Mouse (Mus musculus) CH12.LX (cell line): ENCODE measurements at regions not wholly inside any gene's neighbourhood (a gene's known extent, or its start where the extent isn't known, plus 50 kb on each side); places are given as distances from the start of the nearest gene placed in this dataset.

Experiments used
- BHLHE40 ChIP-seq: IDR thresholded peaks from 2 replicates; pipeline ENCODE4 v1.6.1; 2011; ENCODE audit warnings: mild to moderate bottlenecking, low read depth, low read length, improper control_type of control experiment
- CTCF ChIP-seq, 2 experiments: IDR thresholded peaks in 1 of 2; conservative IDR thresholded peaks in 1 of 2; 2 replicates each; pipeline ENCODE4 v1.5.1; 2011 to 2012; ENCODE audit warnings: low read depth in 2 of 2, low read length in 2 of 2, improper control_type of control experiment in 1 of 2, inconsistent platforms in 1 of 2, mild to moderate bottlenecking in 1 of 2, moderate library complexity in 1 of 2
- E2F4 ChIP-seq: IDR thresholded peaks from 2 replicates; pipeline ENCODE4 v1.6.1; 2011; ENCODE audit warnings: low read depth, low read length, improper control_type of control experiment; ENCODE audit not compliant: insufficient replicate concordance
- ETS1 ChIP-seq: conservative IDR thresholded peaks from 2 replicates; pipeline ENCODE4 v1.6.1; 2012; ENCODE audit warnings: low read depth, mild to moderate bottlenecking, inconsistent platforms, low read length, improper control_type of control experiment, moderate library complexity
- HCFC1 ChIP-seq: IDR thresholded peaks from 2 replicates; pipeline ENCODE4 v1.6.1; 2012; ENCODE audit warnings: low read depth, mild to moderate bottlenecking, inconsistent platforms, low read length, improper control_type of control experiment
- MAX ChIP-seq: IDR thresholded peaks from 2 replicates; pipeline ENCODE4 v1.6.1; 2011; ENCODE audit warnings: low read length, improper control_type of control experiment
- MEF2A ChIP-seq: IDR thresholded peaks from 2 replicates; pipeline ENCODE4 v1.6.1; 2014; ENCODE audit warnings: low read depth, mild to moderate bottlenecking, inconsistent platforms, low read length, improper control_type of control experiment, borderline replicate concordance
- MXI1 ChIP-seq: IDR thresholded peaks from 2 replicates; pipeline ENCODE4 v1.6.1; 2011; ENCODE audit warnings: mild to moderate bottlenecking, low read depth, low read length, improper control_type of control experiment
- MYC ChIP-seq: IDR thresholded peaks from 2 replicates; pipeline ENCODE4 v1.6.1; 2011; ENCODE audit warnings: low read depth, mild to moderate bottlenecking, improper control_type of control experiment, low read length
- NRF1 ChIP-seq: IDR thresholded peaks from 2 replicates; pipeline ENCODE4 v1.6.1; 2014; ENCODE audit warnings: low read depth, mild to moderate bottlenecking, inconsistent platforms, low read length, improper control_type of control experiment, moderate library complexity
- POLR2A ChIP-seq: IDR thresholded peaks from 2 replicates; pipeline ENCODE4 v1.6.1; 2011; ENCODE audit warnings: low read depth, mild to moderate bottlenecking, improper control_type of control experiment, low read length
- SIN3A ChIP-seq: IDR thresholded peaks from 2 replicates; pipeline ENCODE4 v1.6.1; 2012; ENCODE audit warnings: low read length, improper control_type of control experiment, inconsistent platforms
- ZC3H11A ChIP-seq: IDR thresholded peaks from 2 replicates; pipeline ENCODE4 v1.6.1; 2012; ENCODE audit warnings: low read depth, mild to moderate bottlenecking, inconsistent platforms, low read length, improper control_type of control experiment

DNA sequence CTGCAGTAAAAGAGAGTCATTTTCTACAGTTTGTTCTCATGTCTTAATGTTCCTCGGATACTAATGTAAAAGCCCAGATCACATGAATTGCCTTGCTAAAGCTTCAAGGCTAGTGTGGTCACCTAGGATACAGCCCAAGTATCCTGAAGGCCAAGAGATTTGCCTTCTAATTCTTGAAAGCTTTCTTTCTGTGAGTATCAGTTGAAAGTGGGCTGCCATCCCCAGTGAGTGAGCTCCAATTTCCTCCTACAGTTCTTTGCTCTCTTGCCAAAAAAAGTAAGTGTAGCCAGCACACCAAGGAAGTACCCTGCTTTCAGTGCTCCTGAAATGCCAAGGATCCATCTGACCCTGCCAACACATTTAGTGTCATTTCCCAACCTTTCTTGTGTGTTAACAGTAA lies 79.3 kb upstream of the Tab2 start:
- TF ChIP-seq CTCF (conservative IDR thresholded peaks at IDR 0.05 in 1 of 2, IDR thresholded peaks at IDR 0.05 in 1 of 2; ENCODE audit: low read depth in 2 of 2, low read length in 2 of 2), result no peak
- TF ChIP-seq ETS1, result no peak
- no peak for TF ChIP-seq HCFC1
- no peak for TF ChIP-seq ZC3H11A
- no peak for TF ChIP-seq E2F4
- TF ChIP-seq POLR2A, result no peak
- no peak for TF ChIP-seq BHLHE40
- no peak for TF ChIP-seq MEF2A
- TF ChIP-seq MAX, result no peak
- TF ChIP-seq MYC, result no peak
- no peak for TF ChIP-seq NRF1
- TF ChIP-seq MXI1, result no peak
- TF ChIP-seq SIN3A, result no peak
